Mouse (Mus musculus) yolk sac, embryonic 10.5 days (tissue): ENCODE data around the gene Cyp2d10.
"Not testable (repeated sequence)": the region's sequence is repeated elsewhere in the genome, so short reads cannot be mapped to it uniquely, and the experiment has no call there.

Experiments used
- DNase-seq: peaks from one replicate; pipeline ENCODE4 v3.0.0-alpha.2; 2017; ENCODE audit warnings: low spot score

Gene Cyp2d10

DNA sequence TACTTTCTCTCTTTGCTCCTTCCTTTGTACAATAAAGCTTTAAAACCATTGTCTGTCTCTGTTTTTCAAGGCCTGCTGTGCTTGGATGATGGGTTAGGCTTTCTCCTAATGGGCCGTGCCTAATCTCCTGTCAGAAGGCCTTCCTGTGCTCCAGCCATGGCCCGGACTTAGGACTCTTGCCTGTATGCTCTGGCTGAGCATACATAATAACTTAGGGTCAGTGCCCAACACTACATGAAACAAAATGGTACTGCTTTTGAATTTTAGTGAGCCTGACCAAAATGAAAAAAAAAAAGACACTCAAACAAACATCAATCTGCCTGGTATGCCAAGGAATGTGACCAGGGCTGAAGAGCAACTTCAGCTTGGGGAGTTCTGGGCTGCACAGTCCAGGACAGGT is 5.5 kb downstream of the Cyp2d10 start:
- no peak for DNase-seq

DNA sequence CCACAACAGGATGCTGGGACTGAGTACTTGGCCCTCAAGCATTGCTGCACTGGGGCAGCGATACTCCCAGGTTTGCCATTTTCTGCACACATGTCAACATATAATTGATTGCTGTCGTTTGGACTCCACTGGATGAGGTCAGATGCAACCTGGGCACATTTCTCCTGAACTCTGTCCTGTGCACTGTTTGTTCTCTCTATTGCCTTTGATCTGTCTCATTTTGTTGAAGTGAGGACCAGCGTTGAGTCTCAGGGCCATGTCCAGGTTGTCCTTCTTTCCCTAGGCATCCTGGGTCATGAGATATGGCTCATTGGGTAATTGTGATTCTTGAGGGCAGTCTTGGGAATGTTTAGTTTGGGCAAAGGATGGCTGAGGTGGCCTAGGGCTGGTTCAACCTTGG is 11.0 kb downstream of the Cyp2d10 start:
- not testable (repeated sequence) for DNase-seq

DNA sequence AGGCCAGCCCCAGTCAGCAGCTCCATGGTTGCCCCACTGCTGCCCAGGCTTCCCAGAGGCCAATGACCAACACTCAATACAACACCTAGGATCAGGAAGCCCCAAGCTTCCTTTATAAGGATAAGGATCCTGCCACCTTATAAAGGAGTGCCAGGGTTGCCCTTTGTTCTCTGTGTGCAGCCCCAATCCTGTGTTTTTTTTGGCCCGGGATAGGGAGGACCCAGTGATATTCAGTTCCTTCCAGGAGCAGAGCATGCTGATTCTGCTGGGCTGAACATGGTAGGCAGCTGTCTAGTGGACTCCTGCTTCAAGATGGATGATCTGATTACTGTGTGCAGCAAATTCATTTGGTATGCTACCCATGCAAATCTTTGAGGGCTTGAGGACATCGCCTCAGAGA is 13.1 kb downstream of the Cyp2d10 start, which contains the start of gene Cyp2d11:
Cyp2d11 (minus strand) TSS at position 101 of the 400 bp plus-strand sequence.
- DNase-seq = not testable (repeated sequence)

DNA sequence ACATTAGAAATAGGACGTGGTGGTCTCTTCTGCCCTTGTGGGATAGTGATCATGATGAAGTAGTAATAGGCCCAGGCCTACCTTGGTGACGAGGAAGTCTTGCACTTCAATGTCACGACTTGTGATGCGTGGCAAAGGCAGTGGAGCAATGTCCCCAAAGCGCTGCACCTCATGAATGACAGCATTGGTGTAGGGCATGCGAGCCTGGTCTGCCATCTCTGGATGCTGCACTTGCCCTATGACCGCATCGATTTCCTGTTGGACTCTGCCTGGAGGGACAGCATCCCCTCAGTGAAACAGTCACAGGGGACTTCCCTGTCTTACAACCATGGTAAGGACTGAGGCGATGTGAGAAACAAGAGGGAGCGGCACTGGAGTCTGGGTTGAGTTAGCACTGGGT is 17.1 kb downstream of the Cyp2d10 start:
- DNase-seq = not testable (repeated sequence)

DNA sequence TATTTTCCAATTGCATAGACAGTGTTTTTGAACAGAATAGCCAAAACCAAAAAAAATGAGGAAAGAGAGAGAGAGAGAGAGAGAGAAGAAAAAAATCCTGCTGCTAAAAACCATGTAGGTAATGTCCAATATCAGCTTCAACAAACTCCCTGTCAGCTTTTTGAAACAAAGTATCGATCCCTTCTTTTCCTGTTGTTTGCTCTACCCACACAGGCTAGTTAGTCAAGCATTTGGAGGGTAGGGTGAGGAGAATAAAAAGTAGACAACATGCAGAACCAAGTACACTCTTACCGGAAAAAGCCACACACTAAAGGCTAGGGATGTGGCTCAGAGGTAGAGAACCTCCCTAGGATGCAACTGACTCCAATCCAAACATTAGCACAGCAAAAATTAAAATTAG is 21.3 kb downstream of the Cyp2d10 start:
- DNase-seq = no peak

DNA sequence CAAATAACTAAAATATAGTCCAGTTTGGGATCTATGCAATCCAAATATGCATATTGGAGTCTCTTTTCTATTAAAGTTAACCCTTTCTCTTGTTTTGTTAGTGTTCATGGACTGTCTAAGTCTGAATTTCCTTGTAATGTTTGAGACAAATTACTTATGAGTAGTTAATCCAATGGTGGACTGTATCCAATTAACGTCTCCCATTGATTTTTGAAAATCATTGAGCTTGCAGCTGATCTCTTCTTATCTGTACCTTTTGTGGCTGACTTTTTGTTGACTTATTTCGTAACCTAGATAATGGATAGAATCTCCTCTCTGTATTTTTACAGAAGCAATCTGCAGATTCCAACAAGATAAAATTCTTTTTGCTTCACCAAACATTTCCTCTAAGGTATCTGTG is 24.6 kb downstream of the Cyp2d10 start:
- no peak for DNase-seq

DNA sequence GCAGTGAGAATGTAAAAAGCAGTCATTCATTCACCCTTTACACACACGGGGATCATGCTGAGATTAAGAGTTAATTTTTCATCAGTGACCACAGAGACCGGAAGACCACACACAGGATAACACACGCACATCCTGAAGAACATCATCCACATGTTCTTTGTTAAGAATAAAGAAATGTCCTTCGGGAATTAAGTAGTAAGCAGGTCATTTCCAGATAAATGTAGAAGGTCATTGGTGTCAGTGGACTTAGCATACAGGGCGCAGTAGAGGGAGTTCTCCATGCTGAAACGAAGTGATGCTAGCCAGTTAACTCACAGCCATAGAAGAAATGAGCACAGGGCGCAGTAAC is 26.3 kb downstream of the Cyp2d10 start:
- DNase-seq = no peak

DNA sequence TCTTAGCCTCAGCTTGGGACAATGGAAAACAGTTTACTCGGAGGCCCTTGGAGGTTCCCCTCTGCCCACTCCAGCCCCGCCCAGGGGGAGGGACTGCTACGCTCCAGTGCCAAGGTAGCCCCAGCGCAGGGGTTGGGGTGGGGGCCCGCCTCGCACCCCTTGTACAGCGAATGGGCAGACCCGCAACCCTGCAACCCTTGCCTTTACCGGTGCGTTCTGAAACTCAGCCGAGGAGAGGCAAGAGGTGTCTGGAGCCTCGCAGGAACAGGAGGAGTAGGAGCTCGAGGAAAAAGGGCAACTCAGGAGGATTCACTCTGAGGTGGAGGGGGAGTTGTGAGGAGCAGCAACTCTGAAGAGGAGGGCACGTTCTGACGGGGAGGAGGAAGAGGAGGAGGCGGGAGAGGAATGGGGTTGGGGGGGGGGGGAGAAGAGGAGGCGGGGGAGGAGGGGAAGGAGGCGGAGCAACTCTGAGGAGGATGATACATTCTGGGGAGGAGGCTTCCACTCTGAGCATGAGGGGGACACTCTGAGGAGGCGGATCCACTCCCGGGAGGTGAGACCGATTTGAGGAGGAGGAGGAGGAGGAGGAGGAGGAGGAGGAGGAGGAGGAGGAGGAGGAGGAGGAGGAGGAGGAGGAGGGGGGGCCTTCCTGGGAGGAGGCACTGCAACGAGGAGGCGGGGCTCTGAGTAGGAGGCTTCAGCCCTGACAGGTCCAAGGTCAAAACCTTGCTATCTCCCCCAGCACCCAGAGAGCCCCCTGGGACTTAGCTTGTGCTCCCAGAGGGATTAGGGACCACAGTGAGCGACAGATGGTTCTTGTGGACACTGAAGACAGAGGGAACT is 26.9 kb downstream of the Cyp2d10 start, which contains the start of gene Cyp2d22:
Cyp2d22 (minus strand) TSS at position 390 of the 843 bp plus-strand sequence.
- peak; percentile 83 for DNase-seq

DNA sequence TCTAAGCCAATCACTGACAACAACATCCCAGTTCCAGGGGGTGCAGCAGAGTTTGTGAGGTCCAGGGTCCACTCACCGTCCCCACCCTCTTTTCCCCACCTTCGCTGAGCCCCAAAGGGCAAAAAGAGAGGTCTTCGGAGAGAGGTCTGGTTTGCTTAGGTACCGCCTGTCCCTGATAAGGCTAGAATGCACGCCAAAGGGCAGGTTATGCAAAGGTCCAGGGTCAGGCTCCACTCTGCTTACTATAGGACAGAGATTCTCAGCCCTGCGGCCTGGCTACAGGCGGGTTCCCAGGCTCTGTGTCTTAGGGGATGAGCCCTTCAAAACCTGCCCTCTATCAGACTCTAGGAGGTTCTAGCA is 27.5 kb downstream of the Cyp2d10 start:
- peak; percentile 81 for DNase-seq

DNA sequence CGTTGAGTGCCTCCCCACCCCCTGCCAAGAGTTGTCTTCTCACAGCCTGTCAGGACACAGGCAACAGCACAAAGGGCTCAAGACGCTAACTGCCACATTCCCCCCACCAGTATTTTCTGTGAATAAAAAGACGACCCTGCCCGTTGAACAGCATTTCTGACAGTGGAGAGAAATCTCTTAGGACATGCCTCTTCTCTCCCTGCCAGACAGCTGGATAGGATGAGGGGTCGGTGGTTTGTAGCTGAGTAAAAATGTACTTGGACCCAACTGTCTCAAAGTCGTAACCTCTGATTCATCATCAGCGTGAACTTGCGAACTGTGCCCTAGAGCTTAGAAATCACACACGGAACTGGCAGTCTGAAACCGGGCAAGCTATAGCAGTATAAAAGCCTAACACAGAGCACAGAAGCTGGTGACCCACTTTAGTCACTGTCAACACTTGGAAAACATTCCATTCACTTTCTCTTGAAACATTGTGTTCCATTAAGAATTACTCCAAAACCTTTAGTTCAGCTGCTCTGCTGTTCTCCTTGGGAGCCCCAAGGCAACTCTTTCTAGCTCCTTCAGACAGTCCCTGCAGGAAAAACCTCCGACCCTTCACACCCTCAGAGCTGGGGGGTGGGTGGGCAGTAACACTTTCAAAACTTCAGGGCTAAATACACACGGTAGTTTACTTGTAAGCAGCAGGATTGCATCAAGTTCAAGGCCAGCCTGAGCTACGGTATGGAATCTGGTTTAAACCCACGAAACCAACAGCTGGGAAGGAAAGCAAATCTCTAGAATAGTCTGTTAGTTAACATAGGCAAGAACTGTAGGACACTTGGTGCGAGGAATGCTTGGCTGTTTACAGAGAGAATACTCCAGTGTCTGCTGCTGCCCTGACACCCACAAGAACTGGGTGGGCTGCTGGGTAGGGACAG is 28.5 kb downstream of the Cyp2d10 start:
- peak; percentile 37 for DNase-seq

DNA sequence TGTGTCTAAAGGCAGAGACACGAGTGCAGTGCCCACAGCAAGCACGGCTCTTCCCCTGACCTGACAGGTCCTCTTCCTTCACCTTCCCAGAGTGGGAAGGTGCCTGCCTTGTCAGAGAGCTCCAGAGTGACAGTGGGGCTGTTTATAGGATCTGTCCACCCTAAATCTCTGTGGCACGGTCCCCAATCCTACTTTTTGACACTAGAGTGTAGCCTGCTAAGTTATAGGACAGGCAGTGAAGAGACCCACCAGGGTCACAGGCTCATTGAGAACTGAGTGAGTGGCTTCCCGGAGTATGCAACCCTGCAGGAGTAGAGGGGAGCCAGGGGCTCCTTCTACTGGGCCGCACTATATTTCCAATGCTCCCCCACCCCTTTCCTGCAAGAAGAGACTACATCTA is 29.3 kb downstream of the Cyp2d10 start:
- no peak for DNase-seq

DNA sequence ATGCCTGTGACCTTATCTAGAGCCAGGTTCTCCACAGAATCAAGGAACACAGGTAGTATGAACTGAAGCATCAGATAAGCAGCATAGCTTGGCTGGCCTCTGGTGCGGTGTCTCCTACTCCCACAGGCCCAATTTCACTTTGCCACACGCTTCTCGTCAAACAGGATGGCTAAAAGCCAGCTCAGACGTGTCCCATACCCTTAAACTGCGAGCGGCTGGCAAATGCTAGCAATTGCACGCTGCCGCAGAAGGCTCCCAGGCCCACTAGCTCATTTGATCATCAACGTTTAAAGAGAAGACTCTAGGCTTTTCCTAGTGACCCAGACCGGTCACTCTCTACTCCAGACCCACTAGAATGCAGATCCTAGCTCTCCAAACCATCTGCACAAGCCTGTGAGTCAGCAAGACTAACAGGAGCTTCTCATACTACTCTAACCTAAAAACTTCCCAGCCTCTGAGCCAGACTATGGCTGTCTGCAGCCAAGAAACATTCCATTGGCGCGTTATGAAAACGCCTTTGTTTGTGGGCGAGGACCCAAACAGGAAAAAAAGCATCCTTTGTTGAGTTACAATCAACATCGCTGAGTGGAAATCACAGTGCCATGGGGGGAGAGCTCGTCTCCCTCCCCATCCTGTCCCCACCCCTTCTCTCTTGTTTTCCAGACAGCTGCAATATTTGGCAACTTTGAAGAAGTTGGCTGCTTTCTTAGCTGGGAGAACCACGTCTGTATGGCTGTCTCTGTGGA is 30.4 kb downstream of the Cyp2d10 start:
- no peak for DNase-seq

DNA sequence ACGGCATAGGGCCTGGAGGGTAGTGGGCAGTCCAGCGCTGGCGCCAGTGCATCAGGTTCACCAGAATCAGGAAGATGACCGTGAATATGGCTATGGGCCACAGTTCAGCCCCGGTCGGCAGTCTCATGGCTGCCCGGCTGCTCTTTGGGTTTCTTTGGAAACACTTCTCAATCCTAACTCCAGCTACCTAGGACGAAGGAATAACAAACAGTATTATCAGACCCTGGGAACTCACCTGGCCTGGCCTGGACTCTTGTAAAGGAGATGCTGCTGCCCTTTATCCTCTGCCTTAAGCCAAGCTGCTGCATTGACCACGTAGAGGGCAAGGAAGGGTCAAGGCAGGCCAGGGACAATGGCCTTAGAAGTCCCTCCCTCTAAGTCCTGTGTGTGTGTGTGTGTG is 31.1 kb downstream of the Cyp2d10 start:
- DNase-seq = no peak

DNA sequence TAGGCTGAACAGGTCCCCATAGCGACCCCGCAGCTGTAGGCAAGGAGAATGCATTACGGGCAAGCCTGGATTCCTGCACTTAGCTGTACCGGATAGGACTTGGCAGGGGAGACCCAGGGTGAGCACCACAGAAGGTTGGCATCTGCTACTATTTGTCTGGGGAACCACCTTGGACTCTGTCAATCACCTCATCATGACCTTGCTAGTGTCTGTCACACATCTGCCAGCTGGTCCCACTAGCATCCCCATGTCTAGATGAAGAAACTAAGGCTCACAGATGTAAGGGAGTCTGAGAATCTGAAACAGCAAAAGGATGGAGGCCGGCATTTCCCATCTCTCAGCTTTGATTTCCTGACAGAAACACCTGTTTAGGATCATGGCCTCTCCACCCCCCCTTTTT is 32.6 kb downstream of the Cyp2d10 start:
- no peak for DNase-seq

DNA sequence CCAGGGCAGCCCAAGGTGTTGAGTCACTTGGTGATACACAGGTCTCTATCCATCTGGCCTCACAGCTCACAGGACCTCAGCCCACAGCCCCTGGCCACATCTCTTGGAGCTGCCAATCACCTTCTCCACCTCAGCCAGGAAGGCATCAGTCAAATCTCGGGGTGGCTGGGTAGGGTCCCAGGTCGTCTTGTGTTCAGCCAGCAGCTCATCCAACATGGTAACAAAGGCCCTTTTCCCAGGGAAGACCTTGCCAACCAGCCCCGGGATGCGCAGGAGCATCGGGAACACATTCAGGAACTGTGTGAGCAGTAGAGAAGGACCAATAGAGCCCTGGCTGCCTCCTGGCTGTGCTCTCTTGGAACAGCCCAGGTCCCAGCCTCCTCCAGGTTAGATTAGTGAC is 34.0 kb downstream of the Cyp2d10 start:
- no peak for DNase-seq

DNA sequence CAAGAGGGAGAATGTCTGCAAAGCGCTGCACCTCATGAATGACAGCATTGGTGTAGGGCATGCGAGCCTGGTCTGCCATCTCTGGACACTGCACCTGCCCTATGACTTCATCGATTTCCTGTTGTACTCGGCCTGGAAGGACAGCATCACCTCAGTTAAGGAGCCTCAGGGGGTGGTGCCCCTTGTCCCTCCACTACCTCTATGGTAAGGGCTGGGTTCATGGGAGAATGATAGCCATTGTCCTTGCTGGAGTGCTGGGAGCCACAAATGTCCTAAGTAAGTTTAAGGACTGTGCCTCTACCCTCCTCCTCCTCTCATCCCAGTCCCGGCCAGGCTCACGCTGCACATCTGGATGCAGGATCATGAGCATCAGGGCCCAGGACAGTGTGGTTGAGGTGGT is 34.5 kb downstream of the Cyp2d10 start:
- no peak for DNase-seq

DNA sequence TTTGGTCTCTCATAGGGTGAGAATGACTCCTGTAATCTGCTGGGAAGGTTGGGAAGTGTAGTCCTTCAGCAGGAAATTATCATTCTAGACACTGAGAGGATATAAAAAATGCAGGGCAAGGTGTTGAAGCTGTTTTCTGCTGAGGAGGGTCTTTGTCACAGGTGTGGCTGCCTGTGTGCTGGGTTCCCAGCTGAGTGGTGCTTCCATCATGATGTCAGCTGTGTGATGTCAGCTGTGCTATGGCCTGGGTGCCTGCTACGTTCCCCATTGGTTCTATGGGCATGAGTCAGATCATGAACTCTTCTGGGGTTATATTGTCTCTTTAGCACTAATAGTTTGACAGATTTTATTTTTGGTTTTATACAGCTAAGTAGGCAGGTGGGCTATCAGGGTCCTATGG is 38.1 kb downstream of the Cyp2d10 start:
- no peak for DNase-seq

DNA sequence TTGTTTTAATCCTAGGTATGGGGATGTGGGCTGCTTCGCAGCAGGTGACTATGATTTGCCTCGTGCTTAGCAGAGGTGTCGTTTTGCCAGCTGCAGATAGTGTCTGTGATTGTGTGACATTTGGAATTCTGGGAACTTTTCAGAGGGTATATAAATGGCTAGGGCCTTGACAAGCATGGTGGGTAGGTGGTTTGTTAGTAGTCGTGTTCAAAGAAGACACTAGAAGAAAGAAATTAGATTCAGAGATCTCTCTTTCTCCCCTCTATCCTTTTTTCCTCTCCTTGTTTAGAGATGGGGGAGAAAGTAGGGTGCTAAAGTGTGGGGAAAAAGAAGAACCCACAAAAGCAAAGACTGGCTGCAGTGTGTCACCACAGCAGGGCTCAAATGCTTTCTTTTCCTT is 38.8 kb downstream of the Cyp2d10 start:
- DNase-seq = no peak

DNA sequence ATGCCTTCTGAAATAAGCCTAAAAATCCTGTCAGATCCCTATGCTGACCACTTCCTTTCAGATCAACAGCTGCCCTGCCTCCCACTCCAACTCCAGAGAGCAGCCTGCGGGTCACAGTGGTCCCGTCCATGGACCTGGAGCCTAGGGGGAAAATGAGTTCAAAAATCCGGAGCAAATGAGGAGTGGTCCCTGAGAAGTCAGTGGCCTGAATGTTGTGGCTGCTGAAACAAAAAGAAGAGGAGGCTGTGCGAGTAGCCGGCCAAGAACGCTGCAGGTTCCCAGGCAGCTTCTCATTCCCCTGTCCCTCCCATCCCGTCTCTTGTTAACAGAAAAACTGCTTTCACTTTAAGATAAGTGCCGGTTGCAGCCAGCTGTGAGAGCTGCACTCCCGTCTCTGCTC is 42.4 kb downstream of the Cyp2d10 start:
- DNase-seq = not testable (repeated sequence)

DNA sequence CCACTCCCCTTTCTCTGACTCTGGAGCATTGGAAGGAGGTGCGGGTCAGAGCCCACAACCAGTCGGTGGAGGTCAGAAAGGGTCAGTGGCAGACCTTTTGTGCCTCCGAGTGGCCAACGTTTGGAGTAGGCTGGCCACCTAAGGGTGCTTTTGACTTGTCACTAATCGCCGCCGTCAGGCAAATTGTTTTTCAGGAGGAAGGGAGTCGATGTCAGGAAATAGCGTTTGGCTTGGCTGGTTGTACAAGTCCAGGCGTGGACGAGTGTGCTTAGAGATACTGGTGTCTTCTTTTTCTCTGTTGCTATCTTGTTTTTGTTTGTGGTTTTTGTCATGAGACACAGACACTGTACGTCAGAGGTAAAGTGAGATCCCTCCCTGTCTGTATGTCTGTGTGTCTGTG is 43.2 kb downstream of the Cyp2d10 start:
- DNase-seq = not testable (repeated sequence)

DNA sequence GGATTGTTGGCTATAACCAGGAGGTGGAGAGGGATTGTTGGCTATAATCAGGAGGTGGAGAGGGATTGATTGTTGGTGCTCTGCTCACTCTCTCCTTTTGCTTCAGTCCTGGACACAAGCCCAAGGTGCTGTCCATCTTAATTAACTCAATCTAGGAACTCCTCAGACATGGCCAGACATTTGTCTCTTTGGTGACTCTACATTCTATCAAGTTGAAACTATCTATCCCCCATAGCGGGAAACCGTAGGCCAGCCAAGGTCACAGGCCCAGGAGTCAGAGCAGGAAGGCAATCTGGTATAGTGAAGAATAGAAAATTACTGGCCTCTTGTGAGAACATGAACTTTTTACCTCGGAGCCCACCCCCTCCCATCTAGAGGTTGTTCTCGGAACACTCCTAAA is 44.8 kb downstream of the Cyp2d10 start:
- DNase-seq = no peak

DNA sequence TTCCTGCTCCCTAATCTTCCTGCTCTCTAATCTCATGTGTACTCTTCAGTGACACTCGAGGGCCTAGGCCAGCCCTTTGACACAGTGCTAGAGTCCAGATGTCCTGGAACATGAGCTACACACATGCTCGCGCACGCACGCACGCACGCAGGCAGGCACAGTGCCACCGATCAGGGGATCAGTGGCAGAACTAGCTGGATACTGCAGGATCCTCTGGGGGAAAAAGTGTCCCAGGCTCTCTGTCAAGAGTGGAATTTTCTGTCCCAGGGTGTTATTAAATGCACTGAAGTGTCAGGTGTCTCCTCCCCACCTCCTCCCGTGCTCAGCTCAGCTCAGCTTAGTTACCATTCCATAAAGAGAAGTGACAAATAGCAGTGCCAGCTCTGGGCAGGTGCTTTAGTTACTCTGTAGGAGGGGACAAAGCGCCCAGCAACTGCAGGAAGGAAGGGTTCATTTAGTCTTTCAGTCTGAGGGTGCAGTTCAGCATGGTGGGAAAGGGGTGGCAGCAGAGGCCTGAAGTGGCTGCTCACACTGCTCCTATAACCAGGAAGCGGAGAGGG is 45.5 kb downstream of the Cyp2d10 start:
- no peak for DNase-seq
